Mouse (Mus musculus): ENCODE data around the gene Nlrc5.
A peak's percentile ranks its signal among the peaks of the same experiment; 100 is the strongest.

Nlrc5 gene

DNA sequence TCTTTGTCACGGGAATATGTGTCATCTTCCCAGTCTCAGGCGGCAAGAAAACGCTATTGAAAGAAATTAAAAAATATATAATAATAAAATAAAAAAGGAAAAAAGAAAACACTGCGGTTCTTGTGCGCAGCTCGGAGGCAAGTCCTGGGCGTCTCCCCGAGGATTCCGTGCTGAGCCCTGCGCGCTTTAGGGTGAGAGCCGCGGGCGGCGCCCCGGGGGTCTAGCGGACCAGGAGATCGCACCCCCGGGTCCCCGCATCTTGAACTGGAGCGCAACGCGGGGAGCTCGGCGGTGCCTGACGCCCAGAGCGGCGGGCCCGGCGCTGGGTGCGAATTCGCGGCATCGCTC, 98.3 kb downstream of the Nlrc5 start:
- DNase-seq: no peak

DNA sequence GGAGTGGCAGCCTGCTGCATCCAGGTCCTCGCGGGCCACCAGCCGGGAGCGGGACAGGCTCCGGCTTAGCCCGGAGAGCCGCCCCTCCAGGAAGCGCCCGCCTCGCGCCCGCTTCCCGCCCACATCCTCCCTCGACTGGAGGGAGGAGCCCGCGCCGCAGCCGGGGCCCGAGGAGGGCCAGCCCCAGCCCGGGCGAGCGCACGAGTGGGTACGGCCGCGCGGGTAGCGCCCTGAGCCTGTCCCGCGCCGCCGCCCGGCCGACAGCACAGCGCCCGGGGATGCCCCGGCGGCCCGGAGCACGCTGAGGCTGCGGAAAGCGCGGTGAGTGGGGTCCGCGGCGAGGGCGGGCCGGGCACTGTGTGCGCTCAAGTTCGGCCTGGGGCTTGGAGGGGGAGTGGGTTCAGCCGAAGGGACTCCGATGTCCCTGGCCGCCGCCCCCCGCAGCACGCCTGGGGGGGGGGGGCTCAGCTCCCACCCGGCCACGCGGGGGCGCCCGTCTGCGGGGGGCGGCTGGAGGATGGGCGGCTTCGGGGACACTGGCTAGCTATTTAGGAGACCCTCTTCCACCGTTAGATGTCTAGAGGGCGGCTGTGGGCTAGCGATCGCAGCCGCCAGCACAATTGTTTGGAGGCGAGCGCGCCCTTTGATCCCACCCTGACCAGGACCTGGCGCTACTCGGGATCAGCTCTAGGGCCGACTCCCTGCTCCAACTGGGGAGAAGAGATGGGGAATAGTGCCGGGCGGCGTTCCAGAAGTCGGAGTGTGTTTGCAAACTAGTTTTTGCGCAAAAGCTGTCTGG, 98.9 kb downstream of the Nlrc5 start, which contains the start of gene Cpne2:
Cpne2 (plus strand) TSS at position 118 of the 799 bp plus-strand sequence.
- DNase-seq: peak; percentile 68

DNA sequence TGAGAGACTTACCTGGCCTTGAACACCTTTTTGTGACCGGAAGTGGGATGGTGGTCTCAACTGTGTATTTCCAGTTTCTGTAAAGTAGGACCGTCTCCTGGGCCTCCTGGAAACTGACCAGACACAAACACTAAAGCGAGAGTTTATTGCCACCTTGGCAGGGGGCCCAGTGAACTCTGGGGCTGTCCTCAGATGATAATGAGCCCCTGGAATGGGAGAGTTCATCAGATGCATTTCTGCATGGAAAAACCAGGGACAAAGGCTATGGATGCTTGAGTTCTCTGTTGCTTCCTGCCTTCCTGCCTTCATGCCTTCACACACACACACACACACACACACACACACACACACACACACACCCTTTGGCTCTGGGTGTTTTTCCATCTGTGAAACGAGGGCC, 100.5 kb downstream of the Nlrc5 start:
- DNase-seq: no peak

DNA sequence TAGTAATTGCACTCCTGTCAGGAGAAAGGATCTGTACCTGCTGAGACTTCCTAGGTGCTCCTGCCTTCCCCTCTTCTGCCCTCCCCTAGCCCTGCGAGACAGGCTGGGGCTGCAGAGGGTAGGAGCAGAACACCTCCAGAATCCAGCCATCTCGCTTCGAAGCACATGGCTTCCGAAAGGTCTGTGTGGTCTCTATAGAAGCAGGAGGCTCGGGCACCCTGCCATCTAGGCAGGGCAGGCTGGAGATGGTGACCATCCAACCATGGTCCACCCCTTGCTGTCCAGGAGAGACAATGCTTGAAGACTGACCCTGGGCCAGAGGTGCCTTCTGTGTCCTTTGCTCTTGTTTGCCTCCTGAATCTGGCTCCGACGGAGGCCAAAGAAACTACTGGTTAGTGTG, 101.5 kb downstream of the Nlrc5 start:
- no peak for DNase-seq

DNA sequence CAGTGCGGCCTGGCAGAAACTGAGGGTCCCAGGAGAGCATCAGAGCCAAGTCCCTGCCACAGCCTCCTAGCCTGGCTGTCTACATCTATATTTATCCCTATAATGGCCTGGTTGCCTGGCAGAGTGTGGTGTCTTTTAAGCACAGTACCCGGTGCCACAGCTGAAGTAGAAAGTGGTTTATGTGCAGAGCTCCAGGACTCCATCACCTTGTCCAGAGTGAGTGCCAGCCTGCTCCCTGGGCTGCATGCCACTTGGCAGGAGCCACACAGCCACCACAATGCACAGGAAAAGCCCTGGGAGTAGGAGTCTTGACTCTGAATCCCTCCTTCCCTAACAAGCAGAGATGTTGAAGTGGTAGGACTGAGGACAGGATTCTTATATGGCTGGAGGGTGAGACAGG, 103.3 kb downstream of the Nlrc5 start:
- no peak for DNase-seq

DNA sequence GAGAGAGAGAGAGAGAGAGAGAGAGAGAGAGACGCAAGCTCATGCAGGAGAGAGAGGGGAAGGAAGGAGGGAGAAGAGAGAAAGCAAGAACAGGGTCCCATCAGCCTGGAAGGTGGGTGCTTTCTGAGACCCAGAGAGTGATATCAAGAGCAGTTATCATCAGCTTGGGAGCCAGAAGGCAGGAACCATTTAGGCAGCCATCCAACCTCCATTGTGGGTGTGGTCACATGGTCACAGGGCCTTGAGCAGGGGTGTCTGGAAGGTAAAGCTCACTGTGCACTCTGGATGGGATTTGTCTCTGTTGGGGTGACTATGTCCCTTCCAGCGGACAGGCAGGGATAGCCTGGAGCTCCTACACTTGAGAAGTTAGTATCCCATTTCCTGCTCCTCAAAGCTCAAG, 105.9 kb downstream of the Nlrc5 start:
- no peak for DNase-seq

DNA sequence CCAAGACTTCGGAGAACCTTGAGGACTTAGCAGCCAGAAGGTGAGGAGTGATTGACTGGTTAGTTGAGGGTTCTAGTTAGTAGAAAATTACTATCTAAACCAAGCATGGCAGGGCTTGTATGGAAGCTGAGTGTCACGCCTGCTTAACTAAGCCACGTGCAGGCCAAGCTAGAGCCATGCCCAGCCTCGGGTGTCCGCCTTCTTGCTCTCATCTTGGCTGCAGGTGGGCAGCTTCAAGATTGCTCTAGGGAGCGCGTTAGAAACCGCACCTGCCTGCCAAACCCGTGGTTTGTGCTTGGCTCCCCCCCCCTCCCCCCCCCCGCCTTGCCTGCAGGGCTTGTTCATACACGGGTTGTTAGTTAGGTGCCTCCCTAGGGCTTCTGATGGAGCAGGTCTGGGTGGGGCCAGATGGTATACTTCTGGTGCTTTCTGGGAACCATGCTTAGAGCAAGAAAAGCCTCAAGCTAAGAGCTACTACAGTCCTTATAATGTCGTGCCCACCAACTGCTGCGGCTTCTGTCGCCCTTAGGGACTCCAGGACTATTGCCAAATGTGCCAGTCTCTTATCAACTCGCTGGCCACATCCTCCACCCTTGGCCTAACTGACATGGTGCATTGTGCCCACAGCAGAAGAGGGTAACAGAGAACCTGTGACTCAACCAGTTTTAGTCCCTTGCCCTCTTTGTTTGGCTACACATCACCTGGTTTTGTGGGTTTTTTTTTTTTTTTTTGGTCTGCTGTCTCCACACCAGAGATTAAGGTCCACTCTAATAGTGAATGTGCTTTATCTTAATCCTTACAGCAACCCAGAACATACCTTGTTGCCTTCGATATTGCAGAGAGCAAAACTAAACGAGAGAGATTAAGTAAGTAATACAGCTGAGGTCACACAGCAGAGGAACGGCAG, 107.0 kb downstream of the Nlrc5 start:
- no peak for DNase-seq

DNA sequence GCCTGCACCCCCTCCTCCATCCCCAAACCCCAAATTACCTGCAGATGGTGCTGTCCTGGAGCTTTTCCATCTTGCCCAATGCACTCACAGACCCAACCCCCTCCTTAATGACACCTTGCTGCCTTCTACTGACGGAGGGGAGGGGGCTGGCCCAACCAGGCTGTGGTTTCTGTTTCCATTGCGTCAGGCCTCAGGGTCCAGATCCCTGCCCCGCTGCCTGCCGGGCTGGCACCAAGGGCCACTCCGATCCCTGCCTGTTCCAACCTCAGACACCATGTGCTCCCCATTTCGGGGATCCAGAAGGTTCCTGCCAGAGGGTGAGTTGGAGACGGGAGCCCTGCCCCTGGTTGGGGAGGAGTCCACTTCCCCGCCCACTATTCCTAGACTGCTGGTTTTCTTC, 109.8 kb downstream of the Nlrc5 start:
- DNase-seq: no peak

DNA sequence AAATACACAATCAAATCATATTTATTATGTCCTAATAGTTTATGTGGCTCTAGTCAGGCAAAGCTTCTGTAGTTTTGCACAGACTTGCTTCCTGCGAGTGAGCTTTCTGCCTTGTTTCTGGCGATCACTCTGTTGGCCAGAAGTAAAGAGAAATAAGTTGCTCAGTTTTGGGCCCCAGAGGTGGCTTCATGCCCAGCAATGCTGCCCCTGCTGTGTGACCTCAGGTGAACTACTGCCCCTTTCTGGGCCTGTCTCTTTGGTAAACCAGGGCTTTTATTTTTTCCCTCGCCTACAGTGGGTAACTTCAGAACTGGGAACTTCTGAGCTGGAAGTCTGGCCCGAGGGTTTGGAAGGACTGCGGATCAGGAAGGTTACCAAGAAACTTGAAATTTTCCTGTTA, 114.9 kb downstream of the Nlrc5 start:
- no peak for DNase-seq

DNA sequence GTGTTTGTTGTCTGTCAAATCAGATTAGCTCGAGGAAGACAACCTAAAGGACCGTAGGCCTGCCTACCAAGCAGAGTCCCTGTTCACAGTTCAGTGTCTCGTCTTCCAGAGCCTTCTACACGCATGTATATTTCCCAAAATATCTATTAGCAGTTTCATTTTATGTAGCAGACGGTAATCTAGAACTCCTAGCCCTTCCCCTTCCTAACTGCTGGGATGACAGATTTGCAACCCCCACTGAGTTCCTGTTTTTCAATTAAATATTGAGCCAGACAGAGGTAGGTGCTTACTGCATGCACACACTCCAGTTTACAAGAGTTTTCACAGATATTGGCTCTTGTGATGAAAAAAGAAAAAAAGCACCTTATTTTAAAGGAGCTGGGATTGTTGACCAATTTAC, 115.3 kb downstream of the Nlrc5 start:
- DNase-seq: no peak

DNA sequence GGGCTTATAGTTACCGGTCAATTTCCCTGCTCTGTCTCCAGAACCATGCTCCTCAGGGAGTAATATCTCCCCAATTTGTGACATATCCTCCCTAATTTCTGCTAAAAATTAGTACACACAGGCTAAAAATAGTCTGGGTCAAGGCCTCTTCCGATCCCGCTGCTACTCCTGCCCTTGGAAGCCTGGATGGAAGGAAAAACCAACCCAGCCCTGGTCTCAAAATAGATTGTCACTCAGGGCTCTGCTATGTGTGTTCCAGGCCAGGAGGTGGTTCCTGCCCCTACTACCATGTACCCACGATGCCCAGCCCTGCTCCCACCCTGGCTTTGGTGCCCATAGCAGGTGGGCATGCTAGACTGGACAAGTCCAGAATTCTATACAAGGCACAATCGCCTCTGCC, 115.8 kb downstream of the Nlrc5 start:
- no peak for DNase-seq

DNA sequence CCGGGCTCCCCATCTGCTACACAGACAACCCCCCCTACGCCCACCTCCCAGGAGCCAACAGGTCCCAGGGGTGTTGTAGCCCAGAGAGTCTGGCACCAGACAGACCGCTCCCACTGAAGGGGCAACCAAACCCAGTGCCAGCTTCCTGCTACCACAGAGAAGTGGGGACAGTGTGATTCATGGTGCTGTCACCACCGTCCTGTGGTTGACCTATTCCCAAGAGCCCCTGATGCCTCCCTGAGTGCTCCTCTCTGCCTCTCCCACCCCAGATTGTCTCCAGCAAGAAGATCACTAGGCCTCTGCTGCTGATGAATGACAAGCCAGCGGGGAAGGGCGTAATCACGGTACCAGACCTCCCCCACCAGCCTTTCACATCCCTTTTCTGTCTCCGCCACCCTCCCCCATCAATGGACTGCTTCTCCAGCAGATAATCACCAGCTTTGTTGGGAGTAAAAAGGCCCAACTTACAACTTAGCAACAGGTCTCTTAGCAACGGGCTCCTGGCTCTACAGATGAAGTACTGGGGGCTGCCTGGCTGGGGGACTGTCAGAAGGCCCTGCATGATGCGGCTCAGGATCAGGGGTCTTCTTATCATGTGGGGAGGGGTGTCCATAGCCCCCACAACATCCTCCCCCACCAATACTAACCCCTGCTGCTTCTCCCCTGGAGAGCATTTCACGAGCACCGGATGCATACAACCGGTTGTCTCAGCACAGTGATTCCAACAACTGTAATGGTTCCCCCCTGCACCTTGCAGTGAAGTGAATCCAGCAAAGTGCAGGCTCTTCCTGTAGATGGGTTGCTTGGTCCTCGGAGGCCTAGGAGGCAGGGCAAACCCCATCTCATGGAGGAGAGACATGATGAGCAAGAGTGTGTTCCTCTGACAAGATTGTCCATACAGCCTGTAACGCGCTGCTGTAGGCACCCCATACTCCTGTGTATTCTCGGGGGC, 117.6 kb downstream of the Nlrc5 start:
- no peak for DNase-seq

DNA sequence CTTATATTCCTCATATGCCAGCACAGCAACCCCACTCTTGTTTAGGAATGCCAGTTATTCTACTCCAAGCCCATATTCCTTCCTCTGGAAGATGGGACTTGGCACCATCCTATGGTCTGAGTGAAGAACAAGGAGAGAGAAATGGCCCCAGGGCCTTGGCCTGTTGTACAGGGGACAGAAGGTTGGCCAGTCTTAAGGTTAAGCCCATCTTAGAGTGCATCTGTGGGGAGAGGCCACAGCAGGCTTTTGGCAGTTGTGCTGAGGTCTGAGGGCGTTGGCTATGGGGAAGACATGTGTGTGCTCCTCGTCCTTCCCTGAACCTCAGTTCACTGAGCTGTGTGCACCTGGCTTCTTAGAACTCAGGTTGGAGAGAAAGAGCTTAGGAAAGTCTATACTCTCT, 118.5 kb downstream of the Nlrc5 start:
- DNase-seq: no peak

DNA sequence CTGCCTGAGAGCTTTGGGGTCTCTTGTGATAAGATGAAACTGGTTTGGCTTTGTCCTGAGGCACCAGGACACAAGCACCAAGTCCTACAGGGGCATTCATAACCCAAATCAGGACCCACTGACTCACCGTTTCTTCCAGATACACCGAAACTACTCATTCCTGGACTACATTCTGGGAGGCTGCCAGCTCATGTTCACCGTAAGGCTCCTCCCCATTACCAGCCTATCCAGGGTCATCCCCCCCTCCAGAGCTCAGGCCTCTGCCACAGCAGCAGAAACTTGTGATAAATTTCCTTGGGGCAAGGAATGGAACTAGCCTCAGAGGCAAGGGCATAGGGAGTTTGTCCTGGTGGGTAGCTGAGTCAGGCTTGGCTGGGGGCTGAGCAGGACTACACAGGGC, 123.1 kb downstream of the Nlrc5 start:
- DNase-seq: no peak

DNA sequence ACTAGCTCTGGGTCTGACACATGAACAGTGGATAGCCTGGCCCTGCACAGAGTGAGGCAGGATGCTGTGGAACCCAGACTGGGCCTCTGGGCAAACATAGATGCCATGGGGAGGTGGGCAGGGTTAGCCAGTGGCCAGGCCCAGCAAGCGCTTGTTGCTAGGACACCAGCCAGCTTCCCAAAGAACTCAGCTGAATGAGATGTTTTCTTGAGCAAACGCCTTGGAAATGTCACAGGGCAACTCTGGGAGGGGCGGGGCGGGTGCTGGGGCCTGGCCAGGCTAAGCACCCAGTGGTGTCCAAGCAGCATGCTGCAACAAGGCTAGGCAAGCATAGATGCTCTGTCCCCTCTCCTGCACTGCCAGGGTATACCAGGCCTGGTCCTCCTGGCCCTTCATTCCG, 127.1 kb downstream of the Nlrc5 start:
- no peak for DNase-seq

DNA sequence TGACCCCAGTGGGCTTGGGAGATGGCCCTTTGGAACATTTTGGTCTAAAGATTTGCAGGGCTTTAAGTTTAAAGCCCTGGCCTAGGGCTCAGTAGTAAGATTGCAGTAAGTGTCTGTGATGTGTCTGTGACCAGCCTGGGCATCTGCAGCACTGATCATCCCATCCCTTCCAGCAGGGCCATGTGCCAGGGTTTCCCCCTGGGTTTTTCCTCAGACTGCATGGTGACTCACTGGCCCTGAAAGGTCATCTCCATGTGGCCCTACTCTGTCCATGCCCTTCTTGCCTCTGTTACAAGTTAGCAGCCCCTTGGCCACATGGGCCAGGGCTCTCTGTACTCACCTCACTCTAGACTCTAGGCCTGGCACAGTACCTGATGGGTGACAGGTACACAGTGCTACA, 130.3 kb downstream of the Nlrc5 start:
- no peak for DNase-seq

DNA sequence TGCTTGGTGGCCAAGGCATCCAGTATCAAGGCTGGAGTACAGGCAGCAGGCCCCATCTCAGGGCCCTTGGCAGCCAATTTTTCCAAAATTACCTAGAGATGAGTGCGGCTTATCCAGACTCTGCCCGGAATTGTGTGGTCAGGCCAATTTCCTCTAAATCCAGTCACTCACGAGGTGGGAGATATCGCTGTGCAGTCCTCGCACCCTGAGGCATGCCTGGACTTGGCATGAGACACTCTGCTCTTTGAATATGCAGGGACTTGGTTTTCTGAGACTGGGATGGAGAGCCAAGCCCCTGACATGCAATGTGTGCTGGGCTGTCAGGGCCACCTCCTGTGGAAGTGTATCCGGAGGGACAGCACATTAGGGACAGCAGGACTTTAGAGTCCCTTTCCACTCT, 131.9 kb downstream of the Nlrc5 start:
- DNase-seq: no peak

DNA sequence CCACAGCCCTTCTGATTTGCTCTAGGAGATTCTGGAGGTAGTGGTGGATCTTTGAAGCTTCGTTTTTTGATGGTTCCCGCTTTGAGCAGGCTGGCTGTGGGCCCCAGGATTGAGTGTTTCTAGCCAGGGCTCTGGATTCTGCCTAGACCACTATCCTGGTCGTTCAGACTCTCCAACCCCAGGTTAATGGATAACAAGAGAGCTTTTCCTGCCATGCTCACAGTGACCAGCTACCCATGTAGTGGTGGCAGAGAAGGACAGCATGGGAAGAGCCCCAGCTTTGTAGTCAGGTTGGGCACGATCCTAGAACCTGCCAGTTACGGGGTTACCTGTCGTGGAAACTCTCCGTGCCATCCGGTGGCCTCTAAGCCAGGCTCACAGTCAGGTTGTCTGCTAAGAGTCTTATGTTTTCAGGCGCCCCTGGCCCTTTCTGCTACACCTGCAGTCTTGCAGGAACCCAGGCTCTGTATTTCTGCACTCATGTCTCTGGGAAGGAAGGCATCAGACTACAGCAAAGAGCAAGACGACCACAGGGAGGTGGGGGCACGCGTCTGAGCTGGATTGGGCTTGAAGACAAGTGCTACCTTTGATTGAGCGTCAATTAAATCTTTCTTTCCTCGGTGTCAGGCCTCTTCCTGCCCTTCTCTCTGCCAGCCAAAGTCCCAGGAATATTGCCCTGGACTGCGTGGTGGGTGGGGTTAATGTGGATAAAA, 132.4 kb downstream of the Nlrc5 start:
- no peak for DNase-seq

DNA sequence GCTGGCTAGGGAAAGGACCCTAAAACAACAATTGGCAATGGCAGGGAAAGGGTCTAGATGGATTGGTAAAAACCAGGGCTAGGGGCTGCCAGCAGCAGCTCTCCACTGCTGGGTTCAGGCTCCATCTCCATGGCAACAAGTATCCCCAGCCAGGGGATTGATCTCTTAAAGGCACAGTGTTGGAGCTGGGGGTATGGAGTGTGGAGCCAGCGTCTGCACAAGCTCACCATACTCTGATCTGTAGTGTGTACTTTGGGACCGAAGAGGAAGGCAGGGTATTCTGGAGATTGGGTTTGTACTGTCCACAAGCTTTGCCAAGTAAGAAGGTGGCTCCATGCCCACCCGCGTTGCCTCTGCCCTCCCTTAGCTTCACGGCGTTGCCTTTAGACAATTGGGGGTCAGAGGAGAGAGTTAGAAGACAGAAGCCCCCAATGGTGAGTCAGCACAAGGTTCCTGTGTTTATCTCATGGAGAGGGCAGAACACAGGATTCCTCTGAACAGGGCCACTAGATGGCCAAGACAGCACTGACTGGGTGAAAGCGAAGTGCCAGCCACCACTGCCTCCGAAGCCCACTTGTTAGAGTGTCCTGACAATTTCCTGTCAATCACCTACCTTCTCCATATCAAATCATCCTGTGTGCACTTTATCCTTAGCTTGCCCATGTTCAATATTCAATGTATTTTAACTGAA, 133.1 kb downstream of the Nlrc5 start:
- no peak for DNase-seq

DNA sequence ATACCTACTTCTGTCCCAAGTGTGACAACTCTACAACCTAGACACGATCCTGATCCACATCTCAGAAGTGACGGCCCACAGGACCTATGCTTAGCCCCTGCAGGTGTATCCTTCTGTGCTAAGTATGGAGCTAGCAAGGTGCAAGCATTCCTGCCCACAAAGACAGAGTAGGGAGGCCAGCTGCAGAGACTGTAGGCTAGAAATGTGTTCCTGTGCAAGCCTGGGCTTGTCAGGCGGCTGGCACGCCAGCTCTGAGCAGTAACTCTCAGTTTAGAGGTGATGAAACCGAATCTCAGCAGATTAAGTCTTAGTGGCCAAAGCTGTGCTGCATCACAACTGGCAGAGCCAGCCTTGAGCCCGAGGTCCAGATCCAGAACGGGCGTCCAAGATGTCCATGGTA, 133.9 kb downstream of the Nlrc5 start:
- DNase-seq: no peak

DNA sequence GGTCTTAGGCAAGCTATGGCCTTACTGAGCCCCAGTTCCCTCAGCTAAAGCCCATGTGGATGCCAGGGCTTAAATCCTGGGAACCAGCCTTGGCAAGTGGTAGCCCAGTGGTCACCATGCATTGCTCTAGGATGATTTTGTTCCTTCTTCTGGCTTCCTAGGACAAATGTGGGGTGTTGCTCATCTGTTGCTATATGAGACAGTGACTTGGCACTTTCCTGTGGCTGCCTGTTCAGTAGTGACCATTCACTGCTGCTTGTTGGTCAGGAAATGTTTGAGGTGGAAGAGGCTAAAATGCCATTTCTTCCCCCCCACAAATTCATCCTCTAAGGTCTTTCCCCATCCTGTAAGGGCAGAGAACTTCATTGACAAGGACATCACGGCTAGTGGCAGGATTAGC, 135.3 kb downstream of the Nlrc5 start:
- no peak for DNase-seq

DNA sequence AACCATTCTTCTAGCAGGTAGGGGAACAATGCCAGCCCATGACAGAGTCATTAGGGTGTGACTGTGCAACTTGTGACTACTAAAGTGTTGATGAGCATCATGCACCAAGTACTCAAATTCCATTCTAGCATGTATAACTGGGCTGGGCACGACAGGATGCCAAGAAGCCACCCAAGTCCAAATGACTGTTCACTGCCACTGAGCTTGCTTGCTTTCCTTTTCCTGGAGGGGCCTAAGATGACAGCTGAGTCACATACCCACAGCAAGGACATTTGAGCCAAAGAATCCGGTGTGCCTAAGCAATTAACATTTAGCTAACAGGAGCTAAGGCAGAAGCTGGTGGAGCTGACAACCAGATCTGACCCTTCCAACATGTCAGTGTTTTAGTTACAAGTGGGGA, 137.7 kb downstream of the Nlrc5 start:
- DNase-seq: no peak
